Comparison of ENCODE assay signal across 13 mouse cellular contexts in genomic region chr9:107486086-107486485, GRCm38 (mm10). TPM values are rescaled to one million over a fixed set of nuclear protein-coding genes. Genes with fewer than 3 reads are reported as not detected.
DNase-seq lines count a peak whose midpoint lies in the region; ATAC-seq and TF ChIP-seq lines count a peak whose summit lies in the region.
"Had no signal": no experiment of that assay in that cellular context is flagged by ENCODE, and none has a peak within 500 bp of the region (broad histone marks: within the 10 kb centered on the region; RNA-seq: fewer than 3 reads in every experiment).

No protein-coding gene starts in this region.

- H3K4me3 ChIP-seq in midbrain, embryonic 13.5 days (replicated peaks) = no peak overlapping the region
- no peak overlapping the region for H3K4me3 ChIP-seq in midbrain, postnatal 0 days (ENCODE audit: low read depth, low read length)
- no peak overlapping the region for H3K4me3 ChIP-seq in hindbrain, embryonic 13.5 days
- H3K4me3 ChIP-seq: limb, embryonic 15.5 days; megakaryocyte, embryonic 14.5 days had no signal

- no peaks in the 10 kb centered on the region for H3K36me3 ChIP-seq in midbrain, embryonic 13.5 days
- no peaks in the 10 kb centered on the region for H3K36me3 ChIP-seq in midbrain, postnatal 0 days (ENCODE audit: insufficient read depth, low read length)
- no peaks in the 10 kb centered on the region for H3K36me3 ChIP-seq in hindbrain, embryonic 13.5 days
- H3K36me3 ChIP-seq: limb, embryonic 15.5 days had no signal

- no peak for DNase-seq in midbrain, postnatal 0 days (ENCODE audit: low spot score)
- DNase-seq in ES-CJ7 (ENCODE audit: low read depth, low spot score) = peak; percentile 78
- peak; percentile 85 for DNase-seq in brain, embryonic 14.5 days (ENCODE audit: low read depth)
- no peak for DNase-seq in gastrocnemius, postnatal 36 days
- DNase-seq in spleen, postnatal 10 days (ENCODE audit: low spot score in 2 of 2) = no peak
- DNase-seq: cerebellum, postnatal 25 days; gastrocnemius, postnatal 10 days; thymus, postnatal 14 days had no signal

- TF ChIP-seq CTCF in midbrain, postnatal 0 days (IDR thresholded peaks at IDR 0.05) = no peak
- peak; percentile 23; the same call in 1 of the 2 replicates for TF ChIP-seq CTCF in brain, embryonic 14.5 days (IDR thresholded peaks at IDR 0.05; ENCODE audit: borderline replicate concordance, extremely low read depth, insufficient read depth, insufficient read length)

- H3K4me1 ChIP-seq in midbrain, embryonic 13.5 days (replicated peaks) = peaks cover 42% of the 10 kb centered on the region
- 0 out of 2 replicates have a peak, but pooled peaks cover 6% of the 10 kb centered on the region for H3K4me1 ChIP-seq in midbrain, postnatal 0 days (ENCODE audit: insufficient read depth, low read length)
- peaks cover 74% of the 10 kb centered on the region for H3K4me1 ChIP-seq in hindbrain, embryonic 13.5 days (replicated peaks)
- H3K4me1 ChIP-seq: megakaryocyte, embryonic 14.5 days had no signal

- no peak overlapping the region for H3K4me2 ChIP-seq in midbrain, embryonic 13.5 days (replicated peaks)
- no peak overlapping the region for H3K4me2 ChIP-seq in midbrain, postnatal 0 days (ENCODE audit: low read depth, low read length, poor library complexity, severe bottlenecking)
- H3K4me2 ChIP-seq in hindbrain, embryonic 13.5 days = no peak overlapping the region
- H3K4me2 ChIP-seq: limb, embryonic 15.5 days had no signal

- no peaks in the 10 kb centered on the region for H3K27me3 ChIP-seq in midbrain, embryonic 13.5 days
- no peaks in the 10 kb centered on the region for H3K27me3 ChIP-seq in midbrain, postnatal 0 days (ENCODE audit: insufficient read depth, low read length)
- H3K27me3 ChIP-seq in hindbrain, embryonic 13.5 days = no peaks in the 10 kb centered on the region

- no peak for TF ChIP-seq POLR2A in brain, embryonic 14.5 days (IDR thresholded peaks at IDR 0.05; ENCODE audit: borderline replicate concordance, extremely low read depth, insufficient read depth, insufficient read length, poor library complexity, severe bottlenecking)

- H3K9ac ChIP-seq in midbrain, embryonic 13.5 days (replicated peaks) = no peak overlapping the region
- no peak overlapping the region for H3K9ac ChIP-seq in midbrain, postnatal 0 days (replicated peaks; ENCODE audit: low read length, poor library complexity, severe bottlenecking)
- no peak overlapping the region for H3K9ac ChIP-seq in hindbrain, embryonic 13.5 days
- H3K9ac ChIP-seq: limb, embryonic 15.5 days had no signal

- H3K9me3 ChIP-seq in midbrain, embryonic 13.5 days = no peaks in the 10 kb centered on the region
- H3K9me3 ChIP-seq in midbrain, postnatal 0 days (ENCODE audit: low read length) = no peaks in the 10 kb centered on the region
- H3K9me3 ChIP-seq in hindbrain, embryonic 13.5 days = no peaks in the 10 kb centered on the region
- H3K9me3 ChIP-seq: limb, embryonic 15.5 days; megakaryocyte, embryonic 14.5 days had no signal

- H3K27ac ChIP-seq in midbrain, embryonic 13.5 days = peak overlapping the region; percentile 80
- H3K27ac ChIP-seq in midbrain, postnatal 0 days (ENCODE audit: low read depth, low read length) = no peak overlapping the region
- H3K27ac ChIP-seq in hindbrain, embryonic 13.5 days = peak overlapping the region; percentile 92
- H3K27ac ChIP-seq: limb, embryonic 15.5 days had no signal

- peak; percentile 15 for ATAC-seq in midbrain, embryonic 13.5 days
- no peak for ATAC-seq in midbrain, postnatal 0 days (ENCODE audit: low FRiP score)
- ATAC-seq in hindbrain, embryonic 13.5 days (ENCODE audit: low FRiP score) = peak; percentile 23; the same call in 1 of the 2 replicates
- ATAC-seq: activated CD4-positive, CD25-positive, alpha-beta regulatory T cell, adult 4 months had no signal

- intact Hi-C loops in gastrocnemius, postnatal 36 days (cut with DNase I) = no loop called here

- WGBS in midbrain, embryonic 13.5 days = 32% methylated on average over 10 of the region's 10 CpGs
- 38% methylated on average over 10 of the region's 10 CpGs for WGBS in midbrain, postnatal 0 days
- WGBS in hindbrain, embryonic 13.5 days = 24% methylated on average over 10 of the region's 10 CpGs

RNA-seq across cellular contexts. Expression of gene Tmem115, which starts 47.7 kb away (rescaled TPM):
- 38.6 and 41.3 TPM in 2 replicates for polyA plus RNA-seq in midbrain, embryonic 13.5 days (2015; fragmentation: Nextera tagmentation; extraction: Ambion mirVana)
- total RNA-seq in midbrain, postnatal 0 days (2014; rRNA removed) = 57.8 and 70.4 TPM in 2 replicates
- polyA plus RNA-seq in midbrain, postnatal 0 days (2015; fragmentation: Nextera tagmentation; extraction: Ambion mirVana) = 51.9 and 53.6 TPM in 2 replicates
- 37.3 and 42.1 TPM in 2 replicates for polyA plus RNA-seq in brain, embryonic 14.5 days (2012; rRNA removed)
- 44.7 and 46.0 TPM in 2 replicates for polyA plus RNA-seq in hindbrain, embryonic 13.5 days (2015; fragmentation: Nextera tagmentation; extraction: Ambion mirVana)
- 10 to 100 TPM; 13.3 to 14.3 TPM for total RNA-seq in gastrocnemius, postnatal 36 days (2021)

RNA-seq across cellular contexts. Expression of gene Cyb561d2, which starts 55.9 kb away (rescaled TPM):
- polyA plus RNA-seq in midbrain, embryonic 13.5 days (2015; fragmentation: Nextera tagmentation; extraction: Ambion mirVana) = 28.3 and 29.1 TPM in 2 replicates
- 39.0 and 50.8 TPM in 2 replicates for total RNA-seq in midbrain, postnatal 0 days (2014; rRNA removed)
- polyA plus RNA-seq in midbrain, postnatal 0 days (2015; fragmentation: Nextera tagmentation; extraction: Ambion mirVana) = 50.0 and 58.1 TPM in 2 replicates
- polyA plus RNA-seq in brain, embryonic 14.5 days (2012; rRNA removed) = 34.3 and 45.7 TPM in 2 replicates
- polyA plus RNA-seq in hindbrain, embryonic 13.5 days (2015; fragmentation: Nextera tagmentation; extraction: Ambion mirVana) = 38.9 and 39.1 TPM in 2 replicates
- 1 to 10 TPM; 2.3 to 3.4 TPM for total RNA-seq in gastrocnemius, postnatal 36 days (2021)

RNA-seq across cellular contexts. Expression of gene Nprl2, which starts 55.9 kb away (rescaled TPM):
- polyA plus RNA-seq in midbrain, embryonic 13.5 days (2015; fragmentation: Nextera tagmentation; extraction: Ambion mirVana) = 67.7 and 70.8 TPM in 2 replicates
- 55.5 and 68.7 TPM in 2 replicates for total RNA-seq in midbrain, postnatal 0 days (2014; rRNA removed)
- 60.0 and 66.5 TPM in 2 replicates for polyA plus RNA-seq in midbrain, postnatal 0 days (2015; fragmentation: Nextera tagmentation; extraction: Ambion mirVana)
- 74.5 and 109 TPM in 2 replicates for polyA plus RNA-seq in brain, embryonic 14.5 days (2012; rRNA removed)
- 68.6 and 71.1 TPM in 2 replicates for polyA plus RNA-seq in hindbrain, embryonic 13.5 days (2015; fragmentation: Nextera tagmentation; extraction: Ambion mirVana)
- total RNA-seq in gastrocnemius, postnatal 36 days (2021) = 10 to 100 TPM in 1 of 2 experiments, 1 to 10 TPM in 1; 9.1 to 11.6 TPM

Comparison
In these comparisons a context has a peak if more than half of its experiments do, and no peak if none do; other contexts are left out.
1. DNase-seq: peak in ES-CJ7 (single experiment) and brain, embryonic 14.5 days (single experiment); none in midbrain, postnatal 0 days (single experiment), gastrocnemius, postnatal 36 days (0 of 2) and spleen, postnatal 10 days (0 of 2).